Mouse (Mus musculus) midbrain, embryonic 14.5 days (tissue): Measurements from ENCODE around the gene Zfp668. TPM values are rescaled to one million over a fixed set of nuclear protein-coding genes. Genes with fewer than 3 reads are reported as not detected.
"Not testable (repeated sequence)": the region's sequence is repeated elsewhere in the genome, so short reads cannot be mapped to it uniquely, and the experiment has no call there.

Source experiments
- ATAC-seq: fragments of 200-750 bp; cut with Nextera tagmentation; 2 replicates; pipeline ENCODE4 v1.8.0; 2017; ENCODE audit warnings: moderate number of reproducible peaks, moderate library complexity; ENCODE audit not compliant: low FRiP score, low TSS enrichment
- DNase-seq: peaks from one replicate; pipeline ENCODE4 v3.0.0-alpha.2; 2015
- H3K27ac ChIP-seq: fragments of 300-500 bp; sonication (generic); replicated peaks from 2 replicates; pipeline ENCODE4 v1.5.1; 2014; ENCODE audit warnings: mild to moderate bottlenecking, low read depth, low read length, moderate library complexity
- H3K27me3 ChIP-seq: fragments of 300-500 bp; sonication (generic); 2 replicates; pipeline ENCODE4 v1.6.1; 2014; ENCODE audit warnings: low read length, control low read depth, mixed read lengths; ENCODE audit not compliant: control insufficient read depth, insufficient read depth
- H3K36me3 ChIP-seq: fragments of 300-500 bp; sonication (generic); 2 replicates; pipeline ENCODE4 v1.6.1; 2014; ENCODE audit warnings: low read length, control low read depth; ENCODE audit not compliant: control insufficient read depth, insufficient read depth
- H3K4me1 ChIP-seq: fragments of 300-500 bp; sonication (generic); 2 replicates; pipeline ENCODE4 v1.6.1; 2014; ENCODE audit warnings: mild to moderate bottlenecking, antibody characterized with exemption, low read length, control low read depth; ENCODE audit not compliant: control insufficient read depth, insufficient read depth
- H3K4me2 ChIP-seq: fragments of 300-500 bp; sonication (generic); 2 replicates; pipeline ENCODE4 v1.6.1; 2014; ENCODE audit warnings: mild to moderate bottlenecking, low read length, moderate library complexity
- H3K4me3 ChIP-seq: fragments of 300-500 bp; sonication (generic); replicated peaks from 2 replicates; pipeline ENCODE4 v1.5.1; 2014; ENCODE audit warnings: low read depth, low read length
- H3K9ac ChIP-seq: fragments of 300-500 bp; sonication (generic); replicated peaks from 2 replicates; pipeline ENCODE4 v1.6.1; 2014; ENCODE audit warnings: mild to moderate bottlenecking, low read length, moderate library complexity
- H3K9me3 ChIP-seq: fragments of 300-500 bp; sonication (generic); 2 replicates; pipeline ENCODE4 v1.6.1; 2016; ENCODE audit warnings: low read length, control low read depth, mixed read lengths; ENCODE audit not compliant: control insufficient read depth
- WGBS: fragments of 180-500 bp; shearing (Covaris S2); extraction: QIAGEN DNeasy Blood & Tissue Kit; methylation state at CpG from one replicate; pipeline ENCODE4 v1.1.7; 2014; 5-methylcytosine and 5-hydroxymethylcytosine counted together
- polyA plus RNA-seq: library from polyadenylated mRNA; unstranded; fragments of >200 nt; fragmentation: Nextera tagmentation; extraction: Ambion mirVana; gene quantifications from 2 replicates; pipeline ENCODE4 v1.2.1, GENCODE M21; 2014

Zfp668 gene
- polyA plus RNA-seq, 1 experiment from 2014 or later: 32.0 TPM

DNA sequence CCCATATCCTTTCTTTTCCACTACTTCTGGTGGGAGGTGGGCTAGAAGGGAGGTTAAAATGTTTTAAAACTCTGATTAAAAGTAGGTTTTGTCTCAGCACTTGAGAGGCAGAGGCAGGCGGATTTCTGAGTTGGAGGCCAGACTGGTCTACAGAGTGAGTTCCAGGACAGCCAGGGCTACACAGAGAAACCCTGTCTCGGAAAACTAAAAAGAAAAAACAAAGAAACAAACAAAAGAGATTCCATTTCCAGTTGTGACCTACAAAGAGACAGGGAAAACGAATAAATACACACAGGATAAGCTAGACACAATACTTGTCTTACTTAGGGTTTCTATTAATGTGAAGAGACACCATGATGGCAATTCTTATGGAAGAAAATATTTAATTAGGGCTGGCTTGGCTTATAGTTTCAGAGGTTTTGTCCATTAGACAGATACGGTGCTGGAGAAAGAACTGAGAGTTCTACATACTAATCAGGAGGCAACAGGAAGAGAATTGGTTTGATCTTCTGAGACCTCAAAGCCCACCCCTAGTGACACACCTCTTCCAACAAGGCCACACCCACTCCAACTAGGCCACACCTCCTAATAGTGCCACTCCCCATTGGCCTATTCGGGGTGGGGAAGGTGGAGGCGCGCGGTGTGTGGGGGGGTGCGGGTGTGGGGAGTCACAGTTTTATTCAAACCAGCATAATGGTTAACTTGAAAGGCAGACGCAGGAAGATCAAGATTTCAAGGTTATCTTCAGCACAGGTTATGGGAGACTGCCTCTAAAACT lies 21.7 kb upstream of the Zfp668 start:
- no peak overlapping the region for H3K4me3 ChIP-seq
- H3K36me3 ChIP-seq: peaks cover 4% of the 10 kb centered on the region; the same call in 1 of the 2 replicates
- DNase-seq: no peak
- WGBS: 43% methylated on average over 10 of the region's 10 CpGs
- ATAC-seq: no peak
- no peak overlapping the region for H3K4me2 ChIP-seq
- no peaks in the 10 kb centered on the region for H3K9me3 ChIP-seq
- H3K9ac ChIP-seq: no peak overlapping the region
- H3K4me1 ChIP-seq: peaks cover 3% of the 10 kb centered on the region; the same call in 1 of the 2 replicates
- no peak overlapping the region for H3K27ac ChIP-seq
- no peaks in the 10 kb centered on the region for H3K27me3 ChIP-seq

DNA sequence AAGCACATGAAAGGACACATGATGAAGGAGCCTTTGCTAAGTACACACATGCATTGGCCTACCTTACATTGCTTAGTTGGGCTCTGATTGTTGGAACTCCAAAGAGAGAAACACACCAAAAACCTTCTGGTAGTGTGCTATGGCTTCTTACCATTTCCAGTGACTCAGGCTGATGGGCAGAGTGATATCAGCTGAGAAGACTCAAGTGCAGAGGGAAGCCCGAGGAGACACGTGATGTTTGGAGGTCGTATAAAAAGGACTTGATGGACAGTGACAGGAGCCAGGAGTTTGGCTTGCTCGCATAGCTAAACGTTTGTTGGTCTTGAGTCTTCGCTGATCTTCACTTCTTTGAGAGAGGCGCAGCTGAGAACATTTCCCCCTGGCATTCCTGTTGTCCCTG lies 20.9 kb upstream of the Zfp668 start:
- Histone ChIP-seq H3K27ac (no peak overlapping the region), H3K4me1 (peaks cover 3% of the 10 kb centered on the region; the same call in 1 of the 2 replicates), H3K9me3 (no peaks in the 10 kb centered on the region), H3K4me3 (no peak overlapping the region), H3K9ac (no peak overlapping the region), H3K27me3 (no peaks in the 10 kb centered on the region), H3K36me3 (peaks cover 10% of the 10 kb centered on the region; the same call in 1 of the 2 replicates), H3K4me2 (no peak overlapping the region)
- no peak for DNase-seq
- WGBS: 92% methylated on average over 7 of the region's 7 CpGs
- no peak for ATAC-seq

DNA sequence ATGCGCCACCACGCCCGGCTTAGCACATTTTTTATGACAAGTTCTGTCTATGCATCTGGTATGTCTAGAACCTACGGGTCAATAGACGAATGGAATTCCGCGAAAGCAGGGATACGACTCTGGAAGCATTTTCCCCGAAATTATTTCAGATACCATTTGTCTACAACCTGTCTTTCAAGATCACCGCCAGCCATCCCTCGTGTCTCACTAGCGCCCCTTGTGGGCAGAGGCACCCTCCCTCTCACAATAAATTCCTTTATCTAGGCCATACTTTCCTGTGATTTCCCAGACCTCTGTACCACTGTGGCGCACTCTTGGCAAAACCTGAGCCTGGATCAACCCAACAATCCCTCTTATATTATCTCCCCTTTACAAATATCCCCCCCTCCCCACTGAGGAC lies 19.8 kb upstream of the Zfp668 start:
- no peak overlapping the region for H3K27ac ChIP-seq

DNA sequence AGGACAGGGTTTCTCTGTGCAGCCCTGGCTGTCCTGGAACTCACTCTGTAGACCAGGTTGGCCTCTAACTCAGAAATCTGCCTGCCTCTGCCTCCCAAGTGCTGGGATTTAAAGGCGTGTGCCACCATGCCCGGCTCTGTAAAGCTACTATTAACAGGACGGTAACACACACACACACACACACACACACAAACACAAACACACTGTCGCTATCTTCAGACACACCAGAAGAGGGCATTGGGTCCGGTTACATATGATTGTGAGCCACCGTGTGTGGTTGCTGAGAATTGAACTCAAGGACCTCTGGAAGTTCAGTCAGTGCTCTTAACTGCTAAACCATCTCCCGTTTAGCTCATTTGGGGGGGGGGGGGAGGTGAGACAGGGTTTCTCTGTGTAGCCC lies 19.3 kb upstream of the Zfp668 start:
- not testable (repeated sequence) for H3K9me3 ChIP-seq, DNase-seq, H3K9ac ChIP-seq, H3K27me3 ChIP-seq, H3K27ac ChIP-seq, H3K4me1 ChIP-seq
- Histone ChIP-seq H3K4me3 (peak overlapping the region; percentile 41), H3K4me2 (peak overlapping the region; percentile 70; the same call in 1 of the 2 replicates), H3K36me3 (peaks cover 11% of the 10 kb centered on the region; the same call in 1 of the 2 replicates)
- 68% methylated on average over 7 of the region's 7 CpGs for WGBS
- ATAC-seq: peak; percentile 24

More for the DNA sequence above, 19.8 kb upstream of the Zfp668 start:
- Histone ChIP-seq H3K4me1 (peaks cover 3% of the 10 kb centered on the region; the same call in 1 of the 2 replicates), H3K27me3 (no peaks in the 10 kb centered on the region), H3K4me3 (no peak overlapping the region), H3K36me3 (peaks cover 11% of the 10 kb centered on the region; the same call in 1 of the 2 replicates), H3K9ac (no peak overlapping the region), H3K9me3 (no peaks in the 10 kb centered on the region), H3K4me2 (no peak overlapping the region)
- DNase-seq: peak; percentile 64
- 61% methylated on average over 13 of the region's 13 CpGs for WGBS
- ATAC-seq: no peak

DNA sequence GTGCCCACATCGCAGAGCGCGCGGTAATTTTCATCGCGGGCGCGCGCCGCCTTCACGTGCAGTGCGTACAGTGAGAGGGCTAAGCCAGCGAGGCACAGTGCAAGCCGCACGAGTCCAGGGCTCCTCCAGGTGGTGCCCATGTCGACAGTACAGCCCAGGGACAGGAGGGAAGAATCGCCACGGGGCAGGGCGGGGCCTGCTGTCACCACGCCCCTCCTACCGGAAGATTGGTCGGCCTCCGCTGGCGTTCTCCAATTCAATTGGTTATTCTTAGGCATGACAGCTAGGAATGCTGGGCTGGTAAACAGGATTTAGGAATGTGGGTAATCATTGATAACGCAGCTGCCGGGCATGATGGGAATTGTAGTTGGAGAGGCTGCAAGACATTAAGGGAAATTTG lies 18.8 kb upstream of the Zfp668 start, which contains the start of the genes Gm21974 and Vkorc1:
Gene Gm21974 (minus strand): TSS at position 13 of the 400 bp plus-strand sequence.
Gene Vkorc1 (minus strand): TSS at position 176 of the 400 bp plus-strand sequence.
- Histone ChIP-seq H3K9ac (peak within 1 kb of the TSS; percentile 64), H3K36me3 (peaks cover 16% of the 10 kb centered on the region), H3K27ac (peak within 1 kb of the TSS; percentile 38), H3K27me3 (no peaks in the 10 kb centered on the region), H3K4me1 (peaks cover 3% of the 10 kb centered on the region; the same call in 1 of the 2 replicates), H3K9me3 (no peaks in the 10 kb centered on the region), H3K4me2 (peak within 1 kb of the TSS; percentile 70), H3K4me3 (peak within 1 kb of the TSS; percentile 41)
- DNase-seq (peak; percentile 97), ATAC-seq (peak; percentile 96)
- WGBS: under 1% methylated on average over 26 of the region's 26 CpGs

DNA sequence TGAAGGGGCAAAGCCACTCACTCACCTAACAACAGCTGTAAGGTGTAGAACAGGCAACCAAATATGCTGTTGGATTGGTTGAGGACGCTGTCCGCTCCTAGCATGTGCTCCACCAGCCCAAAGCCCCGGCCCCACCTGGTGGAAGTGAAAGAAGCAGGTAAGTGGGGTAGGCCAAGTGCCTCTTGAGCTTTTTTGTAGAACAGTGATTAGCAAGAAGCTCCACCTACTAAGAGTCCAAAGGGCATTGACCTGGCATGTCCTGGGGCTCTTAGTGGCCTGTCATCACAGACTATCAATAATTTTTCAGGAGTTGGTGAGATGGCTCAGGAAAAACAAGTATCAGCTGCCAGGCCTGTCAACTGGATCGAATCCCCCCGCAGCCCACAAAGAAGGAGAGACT lies 17.9 kb upstream of the Zfp668 start:
- Histone ChIP-seq H3K9me3 (no peaks in the 10 kb centered on the region), H3K36me3 (peaks cover 25% of the 10 kb centered on the region), H3K9ac (peak overlapping the region; percentile 64; the same call in 1 of the 2 replicates), H3K27me3 (no peaks in the 10 kb centered on the region), H3K4me3 (peak overlapping the region; percentile 41; the same call in 1 of the 2 replicates), H3K4me2 (peak overlapping the region; percentile 70), H3K4me1 (peaks cover 3% of the 10 kb centered on the region; the same call in 1 of the 2 replicates), H3K27ac (no peak overlapping the region)
- WGBS: 86% methylated on average over 5 of the region's 5 CpGs
- DNase-seq (no peak), ATAC-seq (no peak)

DNA sequence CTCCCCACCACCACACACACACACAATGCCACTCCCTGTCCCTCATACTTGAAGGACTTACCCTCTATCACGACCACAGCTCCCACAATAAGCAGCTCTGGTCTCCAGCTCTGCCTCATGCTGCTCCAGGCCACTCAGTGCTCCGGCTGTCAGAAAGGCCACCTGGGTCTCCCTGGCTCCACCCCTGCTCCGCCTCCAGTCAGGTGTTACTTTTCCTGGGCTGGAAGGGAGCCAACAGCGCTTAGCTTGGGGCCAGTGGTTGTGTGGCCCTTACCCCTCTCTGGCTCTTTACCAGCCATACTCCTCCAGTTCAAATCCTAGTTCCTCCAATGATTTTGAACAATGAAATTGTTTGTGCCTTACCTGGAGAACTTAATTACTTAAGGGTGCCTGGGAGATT lies 14.2 kb upstream of the Zfp668 start, which contains the start of gene Prss53:
Gene Prss53 (minus strand): TSS at position 173 of the 400 bp plus-strand sequence.
- H3K4me3 ChIP-seq: no peak within 1 kb of the TSS
- H3K9ac ChIP-seq: no peak within 1 kb of the TSS
- no peaks in the 10 kb centered on the region for H3K9me3 ChIP-seq
- 38% methylated on average over 4 of the region's 4 CpGs for WGBS
- H3K36me3 ChIP-seq: peaks cover 62% of the 10 kb centered on the region
- peaks cover 3% of the 10 kb centered on the region; the same call in 1 of the 2 replicates for H3K4me1 ChIP-seq
- H3K27me3 ChIP-seq: no peaks in the 10 kb centered on the region
- DNase-seq: no peak
- no peak within 1 kb of the TSS for H3K27ac ChIP-seq
- no peak for ATAC-seq
- no peak within 1 kb of the TSS for H3K4me2 ChIP-seq

DNA sequence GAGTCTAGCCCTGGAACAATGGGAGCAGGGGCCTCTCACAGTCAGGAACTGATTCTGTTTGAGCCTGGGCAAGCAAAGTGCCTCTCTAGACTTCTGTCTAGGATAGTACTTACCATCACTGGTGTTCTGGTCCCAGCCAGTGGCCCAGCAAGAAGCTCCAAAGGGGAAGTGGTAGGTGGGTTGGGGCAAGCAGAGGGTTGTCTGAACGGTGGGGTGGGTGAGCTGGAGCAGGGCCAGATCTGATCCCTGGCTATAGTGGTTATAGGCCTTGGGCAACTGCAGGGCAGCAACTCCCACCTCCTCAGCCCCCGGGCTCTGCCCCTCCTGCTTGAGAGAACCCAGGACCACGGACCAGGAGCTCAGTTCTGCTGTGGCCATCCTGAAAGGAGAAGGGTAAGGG lies 12.2 kb upstream of the Zfp668 start:
- H3K9ac ChIP-seq: no peak overlapping the region
- WGBS: 76% methylated on average over 3 of the region's 3 CpGs
- H3K36me3 ChIP-seq: peaks cover 78% of the 10 kb centered on the region
- H3K4me1 ChIP-seq: 0 out of 2 replicates have a peak, but pooled peaks cover 4% of the 10 kb centered on the region
- H3K9me3 ChIP-seq: no peaks in the 10 kb centered on the region
- H3K27ac ChIP-seq: no peak overlapping the region
- no peak overlapping the region for H3K4me3 ChIP-seq
- ATAC-seq (no peak), DNase-seq (no peak)
- H3K27me3 ChIP-seq: no peaks in the 10 kb centered on the region
- no peak overlapping the region for H3K4me2 ChIP-seq
